Mouse (Mus musculus) kidney, postnatal 0 days (tissue): ENCODE measurements at regions not wholly inside any gene's neighbourhood (a gene's known extent, or its start where the extent isn't known, plus 50 kb on each side); places are given as distances from the start of the nearest gene placed in this dataset.

Source experiments
- ATAC-seq: fragments of 200-750 bp; cut with Nextera tagmentation; replicated peaks from 2 replicates; pipeline ENCODE4 v1.8.0; 2017; ENCODE audit warnings: low read depth, moderate number of reproducible peaks, moderate TSS enrichment, moderate library complexity; ENCODE audit not compliant: low FRiP score
- DNase-seq: peaks from one replicate; pipeline ENCODE4 v3.0.0-alpha.2; 2016; ENCODE audit warnings: low spot score
- H3K27ac ChIP-seq: fragments of 300-500 bp; sonication (generic); 2 replicates; pipeline ENCODE4 v1.5.1; 2014; ENCODE audit warnings: mild to moderate bottlenecking
- H3K27me3 ChIP-seq: fragments of 300-500 bp; sonication (generic); 2 replicates; pipeline ENCODE4 v1.6.1; 2014; ENCODE audit warnings: low read length, mixed read lengths; ENCODE audit not compliant: insufficient read depth
- H3K36me3 ChIP-seq: fragments of 300-500 bp; sonication (generic); 2 replicates; pipeline ENCODE4 v1.6.1; 2014; ENCODE audit warnings: low read length, mixed read lengths; ENCODE audit not compliant: insufficient read depth
- H3K4me1 ChIP-seq: fragments of 300-500 bp; sonication (generic); replicated peaks from 2 replicates; pipeline ENCODE4 v1.6.1; 2014; ENCODE audit warnings: antibody characterized with exemption, low read length, mixed read lengths; ENCODE audit not compliant: insufficient read depth
- H3K4me2 ChIP-seq: fragments of 300-500 bp; sonication (generic); 2 replicates; pipeline ENCODE4 v1.6.1; 2014; ENCODE audit warnings: mild to moderate bottlenecking, low read length, moderate library complexity, mixed read lengths
- H3K4me3 ChIP-seq: fragments of 300-500 bp; sonication (generic); replicated peaks from 2 replicates; pipeline ENCODE4 v1.5.1; 2014; ENCODE audit warnings: low read depth, low read length
- H3K9ac ChIP-seq: fragments of 300-500 bp; sonication (generic); 2 replicates; pipeline ENCODE4 v1.6.1; 2014; ENCODE audit warnings: low read depth, low read length
- H3K9me3 ChIP-seq: fragments of 300-500 bp; sonication (generic); replicated peaks from 2 replicates; pipeline ENCODE4 v1.6.1; 2016; ENCODE audit warnings: low read length, inconsistent platforms, mixed read lengths
- CTCF ChIP-seq: IDR thresholded peaks from 2 replicates; pipeline ENCODE4 v1.5.1; 2016; ENCODE audit warnings: antibody characterized with exemption, low read depth, mild to moderate bottlenecking, moderate library complexity
- WGBS: fragments of 180-500 bp; shearing (Covaris S2); extraction: QIAGEN DNeasy Blood & Tissue Kit; methylation state at CpG from one replicate; pipeline ENCODE4 v1.1.7; 2014; 5-methylcytosine and 5-hydroxymethylcytosine counted together

DNA sequence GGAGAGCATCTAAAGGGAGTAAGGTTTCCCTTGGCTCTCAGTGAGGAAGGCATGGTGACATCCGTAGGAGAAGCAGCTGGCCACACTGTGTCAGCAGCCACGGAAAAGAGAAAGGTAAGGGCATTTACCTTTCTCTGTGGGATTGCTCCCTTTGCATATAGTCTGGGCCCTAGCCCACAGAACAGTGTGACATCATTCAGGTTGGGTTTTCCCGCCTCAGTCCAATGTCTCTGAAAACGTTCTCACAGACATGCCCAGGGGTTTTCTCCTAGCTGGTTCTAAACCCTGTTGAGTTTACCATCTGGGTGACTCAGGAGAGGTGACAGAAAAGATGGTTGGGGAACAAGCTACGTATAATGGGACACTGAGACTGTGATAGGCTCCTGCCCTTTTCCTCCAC, 55.9 kb upstream of the Mylip start:
- no peak for TF ChIP-seq CTCF
- H3K9ac ChIP-seq, result no peak overlapping the region
- no peaks in the 10 kb centered on the region for H3K27me3 ChIP-seq
- DNase-seq (no peak), ATAC-seq (no peak)
- no peaks in the 10 kb centered on the region for H3K9me3 ChIP-seq
- H3K4me3 ChIP-seq, result no peak overlapping the region
- no peaks in the 10 kb centered on the region for H3K4me1 ChIP-seq
- no peak overlapping the region for H3K27ac ChIP-seq
- no peak overlapping the region for H3K4me2 ChIP-seq
- H3K36me3 ChIP-seq, result no peaks in the 10 kb centered on the region
- 76% methylated on average over 5 of the region's 5 CpGs for whole genome bisulfite sequencing
